Mouse (Mus musculus): Measurements from ENCODE around the gene Matn3. TPM values are rescaled to one million over a fixed set of nuclear protein-coding genes. Genes with fewer than 3 reads are reported as not detected.
"Not testable (repeated sequence)": the region's sequence is repeated elsewhere in the genome, so short reads cannot be mapped to it uniquely, and the experiment has no call there.

Matn3 gene
- total RNA-seq, 1 experiment from 2014 or later, result not detected

GRCm38 (mm10) chr12:8928766-8929165 lies 19.0 kb upstream of the Matn3 start:
- ATAC-seq (replicated peaks; ENCODE audit: insufficient number of reproducible peaks, low FRiP score, low TSS enrichment, poor library complexity, severe bottlenecking), result no peak

GRCm38 (mm10) chr12:8931083-8931482 lies 16.6 kb upstream of the Matn3 start:
- no peak for ATAC-seq (replicated peaks; ENCODE audit: insufficient number of reproducible peaks, low FRiP score, low TSS enrichment, poor library complexity, severe bottlenecking)

- no peak for ATAC-seq (replicated peaks; ENCODE audit: insufficient number of reproducible peaks, low FRiP score, low TSS enrichment, poor library complexity, severe bottlenecking)
Observed at GRCm38 (mm10) chr12:8935349-8935748, 12.4 kb upstream of the Matn3 start.

DNA sequence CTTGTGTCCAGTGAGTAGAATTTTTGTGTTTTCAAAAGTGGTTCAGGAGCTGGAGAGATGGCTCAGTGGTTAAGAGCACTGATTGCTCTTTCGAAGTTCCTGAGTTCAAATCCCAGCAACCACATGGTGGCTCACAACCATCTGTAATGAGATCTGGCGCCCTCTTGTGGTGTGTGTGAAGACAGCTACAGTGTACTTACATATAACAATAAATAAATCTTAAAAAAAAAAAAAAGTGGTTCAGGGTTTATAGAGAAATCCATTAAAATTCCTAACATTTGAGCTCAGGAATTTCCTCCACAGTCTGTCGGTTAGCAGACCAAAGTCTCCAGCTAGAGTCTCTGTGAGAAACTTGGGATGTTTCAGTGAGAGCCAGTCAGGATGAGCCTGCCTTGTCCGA lies 11.5 kb upstream of the Matn3 start:
- ATAC-seq (replicated peaks; ENCODE audit: insufficient number of reproducible peaks, low FRiP score, low TSS enrichment, poor library complexity, severe bottlenecking), result not testable (repeated sequence)

DNA sequence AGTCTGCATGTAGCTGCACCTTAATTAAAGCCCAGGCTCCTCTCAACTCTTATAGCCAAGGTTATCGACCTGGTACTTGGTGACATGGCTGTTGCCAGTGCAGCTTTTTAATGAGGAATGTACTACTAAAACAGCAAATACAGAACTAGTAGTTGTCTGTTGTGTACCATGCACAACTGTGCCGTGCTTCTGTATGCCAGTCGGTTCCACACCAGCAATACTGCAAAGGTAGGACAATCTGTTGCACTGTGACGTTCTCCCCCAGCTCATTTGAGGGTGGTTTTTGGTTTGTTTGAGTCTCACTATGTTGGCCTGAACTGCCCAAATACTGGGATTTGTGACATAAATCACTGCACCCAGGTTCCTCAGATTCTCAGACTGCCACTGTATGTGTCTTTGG lies 8.2 kb upstream of the Matn3 start:
- ATAC-seq (replicated peaks; ENCODE audit: insufficient number of reproducible peaks, low FRiP score, low TSS enrichment, poor library complexity, severe bottlenecking), result no peak

DNA sequence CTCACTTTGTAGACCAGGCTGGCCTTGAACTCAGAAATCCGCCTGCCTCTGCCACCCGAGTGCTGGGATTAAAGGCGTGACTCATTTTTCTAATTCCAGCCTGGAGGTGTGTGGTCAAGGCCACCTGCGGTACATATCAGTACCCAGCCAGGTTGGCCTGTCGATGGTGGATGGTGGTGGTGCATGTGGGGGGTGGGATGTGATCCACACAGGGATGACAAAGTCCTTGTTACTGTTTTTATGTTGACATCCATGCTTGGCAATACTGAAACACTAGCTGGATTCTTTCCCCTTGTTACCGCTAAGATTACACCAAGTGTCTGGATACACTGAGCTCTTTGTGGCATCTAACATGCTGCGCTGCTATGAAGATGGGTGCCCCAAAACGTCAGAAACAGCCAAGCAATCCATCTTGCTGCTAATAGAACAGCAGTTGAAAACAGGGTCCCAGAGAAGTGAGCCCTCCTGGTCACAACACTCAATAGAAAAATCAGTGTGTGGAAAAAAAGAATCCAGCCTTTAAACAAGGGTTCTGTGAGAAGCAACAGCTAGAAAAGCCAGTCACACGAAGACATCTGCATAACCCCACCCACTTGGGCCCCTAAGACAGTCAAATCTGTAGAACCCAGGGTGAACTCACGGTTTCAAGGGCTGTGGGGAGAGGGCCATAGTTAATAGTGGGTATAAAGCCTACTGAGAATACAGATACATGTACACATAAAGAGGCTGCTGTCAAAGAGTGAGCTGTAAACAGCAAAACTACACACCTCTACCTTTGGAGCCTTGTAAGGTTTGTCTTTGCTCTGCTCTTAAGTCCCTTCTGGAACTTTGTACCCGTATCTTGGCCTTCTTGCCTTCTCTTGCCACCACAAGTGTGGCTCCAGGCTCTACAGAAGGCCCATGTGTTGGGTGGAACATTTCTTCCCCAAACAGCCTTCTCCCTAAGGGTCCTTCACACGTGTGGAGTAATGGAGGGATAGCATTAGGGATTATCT lies 7.4 kb upstream of the Matn3 start:
- ATAC-seq (replicated peaks; ENCODE audit: insufficient number of reproducible peaks, low FRiP score, low TSS enrichment, poor library complexity, severe bottlenecking), result no peak

- ATAC-seq (replicated peaks; ENCODE audit: insufficient number of reproducible peaks, low FRiP score, low TSS enrichment, poor library complexity, severe bottlenecking), result 0 out of 2 replicates have a peak, but pooled peaks have one; percentile 2
Observed at GRCm38 (mm10) chr12:8941131-8941615, 6.6 kb upstream of the Matn3 start.

DNA sequence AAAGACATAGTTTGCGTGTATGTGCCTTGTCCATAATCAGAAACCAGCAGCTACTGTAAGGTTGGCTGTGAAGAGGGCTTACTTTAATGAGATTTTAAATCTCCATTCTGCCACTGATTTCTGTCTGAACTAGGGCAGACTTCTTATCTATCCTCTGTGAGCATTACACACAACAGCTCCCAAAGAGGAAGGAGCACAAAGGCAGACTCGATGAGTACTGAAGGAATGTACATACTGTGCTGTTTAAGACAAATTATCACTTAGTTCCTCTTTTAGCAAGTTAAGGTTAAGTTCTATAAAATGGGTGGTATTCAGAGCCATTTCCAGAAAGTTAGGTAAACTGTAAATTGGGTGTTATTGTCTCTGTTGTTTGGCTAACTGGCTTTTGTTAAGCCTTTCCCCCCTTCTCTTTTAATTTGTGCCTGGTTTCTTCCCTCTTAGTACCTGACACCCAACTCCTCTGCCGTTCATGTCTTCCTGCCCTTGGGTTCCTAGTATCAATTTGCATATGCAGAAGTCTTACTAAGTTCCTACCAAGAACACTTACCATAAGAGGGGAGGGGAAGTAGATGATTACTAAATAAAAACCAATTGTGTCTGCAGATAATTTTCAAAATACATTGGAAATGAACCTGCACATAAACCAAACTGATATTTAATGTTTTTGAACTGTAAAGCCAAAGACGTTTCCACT lies 5.9 kb upstream of the Matn3 start:
- peak; percentile 79 for ATAC-seq (replicated peaks; ENCODE audit: insufficient number of reproducible peaks, low FRiP score, low TSS enrichment, poor library complexity, severe bottlenecking)

- no peak for ATAC-seq (replicated peaks; ENCODE audit: insufficient number of reproducible peaks, low FRiP score, low TSS enrichment, poor library complexity, severe bottlenecking)
Observed at GRCm38 (mm10) chr12:8947163-8947562, 566 bp upstream of the Matn3 start.

DNA sequence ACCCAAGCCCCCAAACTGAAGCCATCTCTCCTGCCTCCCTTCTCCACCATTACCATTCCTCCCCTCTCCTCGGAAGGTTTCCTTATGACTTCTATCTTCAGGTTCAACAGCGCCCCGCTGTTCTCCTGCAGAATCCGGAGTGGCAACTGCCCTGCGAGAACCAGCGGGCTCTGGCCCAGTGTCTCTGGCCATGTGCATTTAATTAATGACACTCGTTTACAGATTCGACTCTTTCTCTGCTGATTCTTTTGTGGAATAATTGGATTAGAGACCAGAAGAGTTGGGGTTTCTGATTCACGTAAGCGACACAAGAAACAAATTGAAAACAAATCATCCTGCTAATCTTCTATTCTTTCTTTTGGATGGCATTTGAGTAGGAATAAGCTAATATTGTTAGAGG lies 5.4 kb downstream of the Matn3 start:
- ATAC-seq (replicated peaks; ENCODE audit: insufficient number of reproducible peaks, low FRiP score, low TSS enrichment, poor library complexity, severe bottlenecking), result no peak

- no peak for ATAC-seq (replicated peaks; ENCODE audit: insufficient number of reproducible peaks, low FRiP score, low TSS enrichment, poor library complexity, severe bottlenecking)
Observed at GRCm38 (mm10) chr12:8954161-8954561, 6.4 kb downstream of the Matn3 start.

- no peak for ATAC-seq (replicated peaks; ENCODE audit: insufficient number of reproducible peaks, low FRiP score, low TSS enrichment, poor library complexity, severe bottlenecking)
Observed at GRCm38 (mm10) chr12:8961607-8962316, 14.0 kb downstream of the Matn3 start.

DNA sequence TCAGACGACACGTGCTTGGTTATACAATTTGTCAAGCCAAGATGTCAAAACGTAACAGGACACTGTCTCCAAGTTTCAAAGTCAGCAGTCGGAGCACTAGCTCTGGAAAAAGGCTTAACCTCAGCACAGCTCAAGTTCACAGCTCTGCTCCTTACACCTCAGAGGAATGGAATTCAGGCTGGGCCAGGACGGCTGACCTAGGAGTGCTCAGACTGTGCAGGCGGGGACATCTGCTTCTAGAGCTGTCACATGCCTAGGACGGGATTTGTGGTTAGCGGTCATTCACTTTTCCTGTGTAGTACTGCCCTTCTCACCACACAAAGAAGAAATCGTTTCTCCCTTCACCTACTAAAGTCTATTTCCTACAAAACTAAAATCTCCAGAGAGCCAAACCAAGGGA lies 22.1 kb downstream of the Matn3 start:
- 0 out of 2 replicates have a peak, but pooled peaks have one; percentile 49 for ATAC-seq (replicated peaks; ENCODE audit: insufficient number of reproducible peaks, low FRiP score, low TSS enrichment, poor library complexity, severe bottlenecking)

DNA sequence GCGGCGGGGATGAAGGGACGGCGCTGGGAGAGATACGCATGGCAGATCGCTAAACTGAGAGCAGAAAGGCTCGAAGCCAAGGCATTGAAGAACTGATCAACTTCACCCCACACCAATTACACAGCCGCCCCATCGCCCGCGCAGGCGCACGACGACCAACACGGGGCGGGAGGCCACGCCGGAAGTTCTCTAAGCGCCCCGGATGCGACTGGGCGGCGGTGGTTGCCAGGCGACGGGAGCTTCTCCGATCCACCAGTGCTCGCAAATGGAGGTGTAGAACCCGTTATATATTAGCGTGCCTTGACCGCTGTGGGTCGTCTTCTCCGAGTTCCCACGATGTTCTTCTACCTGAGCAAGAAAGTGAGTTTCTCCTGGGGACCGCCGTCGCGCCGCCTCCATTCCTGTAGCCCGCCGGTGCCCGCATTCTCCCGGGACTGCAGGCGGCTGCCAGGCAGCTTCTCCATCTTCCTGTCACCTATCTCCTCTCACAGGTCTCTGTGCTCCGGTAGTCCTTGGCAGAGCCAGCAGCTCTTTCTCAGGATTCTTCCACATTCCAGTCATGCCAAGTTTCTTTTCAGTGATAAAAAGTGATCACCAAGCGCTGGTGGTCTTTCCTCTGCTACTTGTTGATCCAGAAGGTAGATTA lies 26.2 kb downstream of the Matn3 start, which contains the start of gene Wdr35:
Gene Wdr35 (plus strand): TSS at position 73 of the 646 bp plus-strand sequence.
- peak; percentile 95 for ATAC-seq (replicated peaks; ENCODE audit: insufficient number of reproducible peaks, low FRiP score, low TSS enrichment, poor library complexity, severe bottlenecking)

DNA sequence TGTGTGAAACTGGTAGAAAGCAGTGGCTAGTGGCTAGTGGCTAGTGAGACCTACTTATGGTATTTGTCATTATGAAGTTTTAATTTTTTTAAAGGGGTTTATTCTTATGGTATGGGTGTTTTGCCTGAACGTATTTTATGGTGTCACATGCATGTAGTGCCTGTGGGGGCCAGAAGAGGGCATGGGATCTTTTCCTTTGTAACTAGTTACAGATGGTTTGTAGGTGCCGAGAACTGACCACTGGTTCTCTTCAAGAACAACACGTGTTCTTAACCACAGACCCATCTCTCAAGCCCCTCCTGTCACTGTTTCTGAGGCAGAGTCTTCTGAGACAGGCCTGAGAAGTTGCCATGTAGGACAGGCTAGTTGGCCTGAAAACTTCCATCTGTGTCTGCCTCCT lies 27.3 kb downstream of the Matn3 start:
- ATAC-seq (replicated peaks; ENCODE audit: insufficient number of reproducible peaks, low FRiP score, low TSS enrichment, poor library complexity, severe bottlenecking), result no peak

DNA sequence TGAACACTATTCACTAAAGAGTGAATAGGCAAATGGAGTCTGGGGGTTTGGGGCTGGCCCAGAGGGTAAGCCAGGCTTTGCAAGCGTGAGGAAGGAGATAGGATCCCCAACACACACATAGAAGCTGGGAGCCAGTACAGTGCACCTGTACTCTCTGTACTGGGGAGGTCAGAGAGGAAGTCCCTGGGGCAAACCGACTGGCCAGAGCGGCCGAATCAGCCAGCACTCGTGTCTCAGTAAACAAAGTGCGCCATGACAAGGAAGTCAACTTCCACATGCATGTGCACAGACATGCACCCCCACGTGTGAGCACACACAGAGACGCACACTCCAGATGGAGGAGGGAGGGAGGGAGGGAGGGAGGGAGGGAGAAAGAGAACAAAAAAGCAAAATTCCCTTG lies 45.5 kb downstream of the Matn3 start:
- no peak for ATAC-seq (replicated peaks; ENCODE audit: insufficient number of reproducible peaks, low FRiP score, low TSS enrichment, poor library complexity, severe bottlenecking)

- ATAC-seq (replicated peaks; ENCODE audit: insufficient number of reproducible peaks, low FRiP score, low TSS enrichment, poor library complexity, severe bottlenecking), result no peak
Observed at GRCm38 (mm10) chr12:8998318-8998717, 50.6 kb downstream of the Matn3 start.

GRCm38 (mm10) chr12:9002038-9002648 lies 54.4 kb downstream of the Matn3 start:
- peak; percentile 87 for ATAC-seq (replicated peaks; ENCODE audit: insufficient number of reproducible peaks, low FRiP score, low TSS enrichment, poor library complexity, severe bottlenecking)
